Mouse (Mus musculus) left cerebral cortex, adult 2 months (tissue): ENCODE measurements around the gene Pi4kb. TPM values are rescaled to one million over a fixed set of nuclear protein-coding genes. Genes with fewer than 3 reads are reported as not detected.
A peak's percentile ranks its signal among the peaks of the same experiment; 100 is the strongest.
"Not testable (repeated sequence)": the region's sequence is repeated elsewhere in the genome, so short reads cannot be mapped to it uniquely, and the experiment has no call there.

Experiments used
- DNase-seq, 2 experiments: peaks; one replicate each; pipeline ENCODE4 v3.0.0; 2021 to 2022; ENCODE audit warnings: low spot score in 2 of 2, mixed read lengths in 1 of 2; ENCODE audit errors: extremely low spot score in 1 of 2
- H3K27ac ChIP-seq: fragments of 200-600 bp; 2 replicates; pipeline ENCODE4 v1.8.1; 2022
- H3K4me3 ChIP-seq: fragments of 200-600 bp; 2 replicates; pipeline ENCODE4 v1.8.1; 2022
- CTCF ChIP-seq: fragments of 200-600 bp; IDR thresholded peaks from 2 replicates; pipeline ENCODE4 v1.8.1; 2022; ENCODE audit warnings: antibody characterized with exemption, mild to moderate bottlenecking, moderate library complexity
- intact Hi-C: fragments of 180-260 bp; cut with DNase I; formaldehyde crosslinking; loops from one replicate; pipeline ENCODE4 v1.15.1; 2025
- total RNA-seq, 2 experiments: library from RNA; stranded (reverse); gene quantifications; 2 replicates each; pipeline ENCODE4 v1.2.3; 2021

Gene Pi4kb
- total RNA-seq, 2 experiments from 2014 or later, result 58.0 to 58.4 TPM

DNA sequence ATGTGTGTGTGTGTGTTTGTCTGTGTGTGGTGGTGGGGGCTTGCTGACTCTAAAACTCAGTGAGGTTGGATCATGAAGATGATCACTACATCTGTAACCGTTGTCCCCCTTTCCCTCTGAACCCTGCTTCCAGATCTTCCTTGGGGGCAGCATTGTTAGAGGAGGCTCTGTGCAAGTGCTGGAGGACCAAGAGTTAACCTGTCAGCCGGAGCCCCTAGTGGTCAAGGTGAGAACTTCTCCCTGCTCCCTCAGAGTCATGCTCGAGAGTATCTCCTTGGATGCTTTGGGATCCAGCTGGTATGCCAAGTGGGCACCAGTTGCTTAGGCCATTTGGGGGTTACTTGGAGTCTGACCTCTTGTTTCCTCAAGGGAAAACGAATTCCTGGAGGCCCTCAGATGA is 30.8 kb upstream of the Pi4kb start:
- peak; percentile 38 for TF ChIP-seq CTCF
- intact Hi-C loops, H3K27ac ChIP-seq, DNase-seq, H3K4me3 ChIP-seq: not testable (repeated sequence)

DNA sequence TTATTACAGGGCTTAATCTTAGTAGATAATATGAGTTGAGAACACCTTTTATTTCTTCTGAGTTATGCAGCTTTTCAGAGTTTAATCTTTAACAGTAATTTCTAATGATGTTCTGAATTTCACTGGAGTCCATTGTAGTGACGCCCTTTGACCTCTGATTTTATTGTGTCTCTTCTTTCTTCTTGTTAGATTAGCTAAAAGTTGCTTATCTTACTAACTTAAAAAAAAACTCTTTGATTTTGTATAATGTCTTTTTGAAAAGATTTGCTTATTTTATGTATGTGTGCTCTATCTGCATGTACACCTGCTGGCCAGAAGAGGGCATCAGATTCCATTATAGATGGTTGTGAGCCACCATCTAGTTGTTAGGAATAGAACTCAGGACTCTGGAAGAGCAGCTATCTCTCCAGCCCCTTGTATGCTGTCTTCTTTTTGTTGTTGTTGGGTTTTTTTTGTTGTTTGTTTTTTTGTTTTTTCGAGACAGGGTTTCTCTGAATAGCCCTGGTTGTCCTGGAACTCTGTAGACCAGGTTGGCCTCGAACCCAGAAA is 26.4 kb upstream of the Pi4kb start:
- no peak overlapping the region for H3K27ac ChIP-seq
- intact Hi-C loops, result loop anchor here (1.0 kb wide), 1 partner anchor 49 kb away; no protein-coding TSS in a partner anchor
- no peak for DNase-seq
- peak; percentile 78 for TF ChIP-seq CTCF
- H3K4me3 ChIP-seq, result no peak overlapping the region

DNA sequence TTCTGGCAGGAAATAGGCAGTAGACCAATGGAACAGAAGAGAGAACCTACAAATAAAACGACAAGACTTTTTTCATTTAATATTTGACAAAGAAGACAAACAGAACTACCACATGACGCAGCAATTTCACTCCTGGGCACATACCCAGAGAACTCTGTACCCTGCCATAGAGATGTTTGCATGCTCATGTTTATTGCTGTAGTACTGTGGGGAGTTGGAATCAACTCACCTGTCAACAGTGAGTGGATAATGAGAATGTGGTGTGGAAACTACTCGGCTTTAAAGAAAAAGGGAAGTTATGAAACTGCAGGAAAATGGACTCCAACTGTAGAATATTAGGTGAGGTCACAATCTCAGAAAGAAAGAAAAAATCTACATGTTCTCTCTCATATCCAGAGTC is 24.9 kb upstream of the Pi4kb start:
- H3K27ac ChIP-seq, result no peak overlapping the region
- H3K4me3 ChIP-seq, result no peak overlapping the region
- TF ChIP-seq CTCF, result no peak
- intact Hi-C loops, result no loop called here
- no peak for DNase-seq

DNA sequence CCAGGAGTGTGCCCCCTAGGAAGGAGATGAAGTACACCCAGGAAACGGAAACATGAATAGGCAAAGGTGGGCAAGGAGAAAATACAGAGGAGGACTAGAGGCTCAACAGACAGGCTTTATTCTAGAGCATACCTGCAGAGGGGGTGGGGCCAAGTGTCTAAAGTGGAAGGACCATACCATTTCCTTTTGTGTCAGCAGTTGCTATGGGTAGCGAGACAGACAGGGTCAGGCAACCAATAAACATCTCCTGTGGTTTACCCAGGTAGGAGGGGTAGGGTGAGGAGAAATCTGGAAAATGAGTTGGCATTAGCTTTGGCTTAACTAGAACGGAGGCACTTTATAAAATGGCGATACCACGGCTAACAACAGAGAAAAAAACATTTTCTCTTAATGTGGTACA is 21.7 kb upstream of the Pi4kb start:
- intact Hi-C loops, result no loop called here
- no peak for TF ChIP-seq CTCF
- Histone ChIP-seq H3K27ac (no peak overlapping the region), H3K4me3 (peak overlapping the region; percentile 91)
- DNase-seq, result peak in 1 of 2 experiments; percentile 17

DNA sequence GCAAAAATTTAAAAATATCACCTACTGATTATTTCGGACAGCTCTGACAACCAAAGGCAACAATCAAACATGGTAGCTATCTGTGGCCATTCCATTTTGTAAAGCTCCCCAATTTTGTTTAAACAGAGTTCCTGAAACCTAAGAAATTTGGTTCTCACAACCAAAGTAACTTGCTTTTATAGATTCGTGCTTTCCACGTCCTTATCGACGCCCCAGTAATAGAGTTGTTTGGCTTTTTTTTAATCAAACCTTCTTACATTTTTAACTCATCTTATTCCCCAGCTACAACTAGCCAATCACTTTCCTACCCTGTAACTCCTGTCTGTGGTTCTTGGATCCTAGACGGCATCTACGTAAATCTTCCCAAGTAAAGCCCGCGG is 21.2 kb upstream of the Pi4kb start:
- Histone ChIP-seq H3K27ac (peak overlapping the region; percentile 61; the same call in 1 of the 2 replicates), H3K4me3 (peak overlapping the region; percentile 91)
- intact Hi-C loops, result no loop called here
- DNase-seq, result no peak
- no peak for TF ChIP-seq CTCF

DNA sequence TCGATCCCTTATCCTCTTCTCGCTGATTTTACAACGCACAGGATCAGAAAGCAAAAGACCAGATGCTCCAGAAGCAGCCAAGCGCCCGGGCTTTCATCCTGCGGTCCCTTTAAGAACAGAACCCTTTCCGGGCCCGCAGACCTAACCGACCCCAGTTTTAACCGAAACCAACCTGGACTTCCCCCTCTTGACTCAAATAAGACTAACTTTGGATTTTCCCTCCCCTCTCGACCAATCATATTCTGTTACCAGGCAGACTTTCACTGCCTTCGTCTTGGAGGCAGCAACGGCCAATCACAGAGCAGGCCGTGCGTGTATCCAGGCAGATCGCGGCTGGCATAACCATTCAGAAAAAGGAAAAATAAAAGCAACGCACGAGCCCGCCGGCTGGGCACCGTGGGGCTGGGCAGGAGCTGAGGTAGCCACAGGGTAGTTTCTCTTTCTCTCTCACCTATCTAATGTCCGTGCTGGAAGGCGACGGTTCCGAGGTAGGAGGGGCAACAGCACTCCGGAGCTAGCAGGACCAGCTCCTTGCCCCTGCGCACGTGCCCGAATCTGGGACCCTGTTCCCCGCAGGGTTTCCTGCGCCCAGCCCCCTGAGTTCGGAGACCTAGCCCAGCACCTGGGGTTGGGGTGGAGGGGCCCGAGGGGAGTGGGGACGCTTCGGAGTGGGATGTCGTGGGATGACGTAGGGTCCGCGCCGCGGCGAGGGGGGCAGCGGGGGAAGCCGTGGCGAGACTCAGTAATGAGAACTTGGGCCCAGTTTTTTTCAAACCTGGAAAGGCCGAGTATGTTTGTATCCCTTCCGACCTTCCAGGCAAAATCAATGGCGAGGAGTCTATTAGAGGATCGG is 20.5 kb upstream of the Pi4kb start, which contains the start of gene Rfx5:
Gene Rfx5, plus strand, starts transcription at position 312 of the 853 bp plus-strand sequence.
- H3K4me3 ChIP-seq, result peak within 1 kb of the TSS; percentile 91
- intact Hi-C loops, result loop anchor here (1.0 kb wide), 1 partner anchor 20 kb away; the partner anchor contains the start of gene Pi4kb
- H3K27ac ChIP-seq, result peak within 1 kb of the TSS; percentile 80
- TF ChIP-seq CTCF, result no peak; the same call in 1 of the 2 replicates
- peak; percentile 88 to 90 for DNase-seq

DNA sequence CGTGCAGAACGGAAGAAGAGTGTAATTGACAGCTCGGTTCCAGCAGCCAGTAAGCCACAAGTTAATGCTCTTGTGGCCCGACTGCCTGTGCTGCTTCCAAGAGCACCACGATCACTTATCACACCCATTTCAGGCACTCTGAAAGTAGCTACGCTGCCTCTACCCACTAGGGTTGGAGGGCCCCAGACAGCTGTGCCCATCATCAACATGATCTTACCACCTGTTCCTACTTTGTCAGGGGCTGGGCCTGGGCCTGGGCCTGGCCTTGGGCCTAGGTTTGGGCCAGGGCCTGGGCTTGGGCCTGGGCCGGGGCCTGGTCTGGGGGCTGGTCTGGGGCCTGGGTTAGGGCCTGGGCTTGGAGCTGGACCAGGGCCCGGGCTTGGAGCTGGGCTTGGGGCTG is 16.2 kb upstream of the Pi4kb start:
- no peak overlapping the region for H3K27ac ChIP-seq
- DNase-seq, result no peak
- H3K4me3 ChIP-seq, result no peak overlapping the region
- no peak for TF ChIP-seq CTCF
- intact Hi-C loops, result no loop called here

DNA sequence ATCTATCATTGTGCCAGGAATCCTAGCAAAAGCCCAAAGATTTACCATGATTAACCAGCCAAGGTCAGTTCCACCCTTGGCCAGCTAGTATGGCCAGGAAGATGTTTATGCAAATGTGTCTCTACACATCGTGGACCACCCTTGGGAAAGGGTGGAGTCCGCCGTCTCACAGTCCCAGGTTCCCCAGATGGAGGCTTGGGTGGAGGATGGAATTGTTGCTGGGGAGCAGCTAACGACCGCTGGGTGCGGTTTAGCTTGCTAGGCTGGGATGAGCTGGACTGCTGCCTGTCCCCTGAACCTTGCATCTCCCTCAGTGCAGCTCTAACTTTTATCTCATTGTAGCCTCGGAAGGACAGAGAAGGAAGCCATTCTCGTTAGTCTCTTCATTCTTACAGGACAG is 14.7 kb upstream of the Pi4kb start:
- intact Hi-C loops, result no loop called here
- TF ChIP-seq CTCF, result no peak
- Histone ChIP-seq H3K4me3 (no peak overlapping the region), H3K27ac (no peak overlapping the region)
- no peak for DNase-seq

DNA sequence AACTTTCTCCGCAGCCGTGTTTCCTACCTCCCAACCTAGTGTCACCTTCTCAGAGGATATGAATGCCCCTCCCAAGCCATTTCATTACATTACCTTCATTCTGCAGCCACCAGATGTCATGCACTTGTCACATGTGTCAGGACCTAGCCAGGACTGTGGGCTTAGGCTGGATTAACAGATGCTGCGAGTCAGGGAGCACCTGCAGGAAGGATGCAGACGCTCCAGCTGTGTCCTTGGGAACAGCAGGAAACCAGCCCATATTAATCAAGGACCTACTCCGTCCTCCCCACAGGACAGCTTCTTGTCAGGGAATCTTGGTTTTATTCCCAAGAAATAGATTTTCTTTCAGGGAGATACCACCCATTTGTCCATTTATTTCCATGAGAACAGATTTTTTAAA is 14.2 kb upstream of the Pi4kb start:
- no peak for TF ChIP-seq CTCF
- intact Hi-C loops, result no loop called here
- no peak overlapping the region for H3K4me3 ChIP-seq

DNA sequence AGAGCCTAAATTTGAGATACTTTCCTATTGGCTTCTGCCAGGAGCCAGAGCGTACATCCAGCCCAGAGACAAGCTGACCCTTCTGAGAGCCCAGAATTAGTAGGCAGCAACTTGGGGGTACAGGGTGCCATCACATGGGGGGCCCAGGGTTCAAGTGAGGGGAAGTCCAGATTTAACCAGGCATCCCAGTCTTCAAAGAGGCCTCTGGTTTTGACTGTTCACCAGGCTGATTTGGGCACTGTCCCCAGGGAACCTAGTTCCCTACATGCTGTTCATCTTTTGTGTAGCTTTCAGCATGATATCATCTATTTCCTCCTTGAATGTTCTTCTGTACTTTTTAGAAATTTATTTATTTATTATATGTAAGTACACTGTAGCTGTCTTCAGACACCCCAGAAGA is 9.5 kb upstream of the Pi4kb start:
- no peak for DNase-seq
- intact Hi-C loops, result no loop called here
- H3K27ac ChIP-seq, result no peak overlapping the region
- no peak for TF ChIP-seq CTCF
- no peak overlapping the region for H3K4me3 ChIP-seq

More for the DNA sequence above, 14.2 kb upstream of the Pi4kb start:
- H3K27ac ChIP-seq, result no peak overlapping the region
- no peak for DNase-seq

DNA sequence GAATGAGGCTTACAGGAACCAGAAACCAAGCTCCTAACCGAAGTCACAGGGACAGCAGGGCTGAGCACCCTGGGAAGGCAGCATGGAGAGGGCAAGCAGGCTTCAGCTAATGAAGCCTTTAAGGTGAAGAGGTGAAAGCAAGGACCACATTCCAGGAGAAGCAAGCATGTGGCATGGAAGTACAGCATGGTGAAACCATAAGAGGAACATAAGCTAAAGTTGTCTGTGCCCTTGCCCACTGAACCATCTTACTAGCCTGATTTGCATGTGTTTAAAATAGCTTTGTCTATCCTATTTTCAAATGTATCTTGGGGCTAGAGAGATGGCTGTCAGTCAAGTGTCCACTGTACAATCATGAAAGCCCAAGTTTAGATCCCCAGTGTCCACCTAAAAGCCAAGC is 8.7 kb upstream of the Pi4kb start:
- intact Hi-C loops, result no loop called here
- Histone ChIP-seq H3K4me3 (no peak overlapping the region), H3K27ac (no peak overlapping the region)
- DNase-seq, result no peak
- TF ChIP-seq CTCF, result no peak

DNA sequence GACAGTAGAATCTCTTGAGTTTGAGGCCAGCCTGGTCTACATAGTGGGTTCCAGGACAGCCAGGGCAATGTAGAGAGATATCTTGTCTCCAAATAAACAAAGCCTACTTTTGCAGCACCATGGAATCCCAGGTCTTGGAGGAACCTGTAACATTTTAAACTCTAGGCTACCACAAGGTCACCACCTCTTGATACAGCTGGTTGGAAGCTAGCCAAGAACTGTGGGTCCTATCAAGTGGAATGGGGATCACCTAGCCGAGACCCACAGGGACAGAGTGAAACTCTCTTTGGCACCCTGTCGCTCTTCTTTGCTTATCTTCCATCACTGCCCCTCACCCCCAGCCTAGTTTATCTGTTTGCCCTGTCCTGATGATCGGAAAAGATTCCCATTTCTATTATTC is 2.0 kb upstream of the Pi4kb start:
- no peak for TF ChIP-seq CTCF
- intact Hi-C loops, result no loop called here
- H3K4me3 ChIP-seq, result no peak overlapping the region
- H3K27ac ChIP-seq, result no peak overlapping the region
- DNase-seq, result no peak

DNA sequence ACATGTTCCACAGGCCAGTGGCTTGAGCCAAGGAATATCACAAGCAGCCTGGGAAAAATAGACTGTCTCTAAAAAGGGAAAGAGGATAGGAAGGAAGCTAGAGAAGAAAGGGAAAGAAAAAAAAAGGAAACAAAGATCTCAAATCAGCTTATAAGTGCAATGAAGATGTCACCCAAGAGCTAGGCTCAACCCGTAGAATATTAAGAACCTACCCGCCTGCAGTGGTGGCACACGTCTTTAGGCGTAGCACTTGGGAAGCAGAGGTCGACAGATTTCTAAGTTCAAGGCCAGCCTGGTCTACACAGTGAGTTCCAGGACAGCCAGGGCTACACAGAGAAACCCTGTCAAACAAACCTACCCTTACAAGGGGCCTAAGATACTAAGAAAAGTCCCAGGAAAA is 911 bp upstream of the Pi4kb start:
- intact Hi-C loops, result loop anchor here (1.0 to 2.0 kb wide), 2 partner anchors 19 to 23 kb away; partner anchors contain the start of gene Rfx5
- no peak overlapping the region for H3K27ac ChIP-seq
- DNase-seq, result no peak
- no peak overlapping the region for H3K4me3 ChIP-seq
- TF ChIP-seq CTCF, result no peak
